Mouse (Mus musculus) thymus, postnatal 0 days (tissue): ENCODE data around the gene Ndufb8. TPM values are rescaled to one million over a fixed set of nuclear protein-coding genes. Genes with fewer than 3 reads are reported as not detected.

Source experiments
- polyA plus RNA-seq: library from polyadenylated mRNA; unstranded; fragments of >200 nt; fragmentation: Nextera tagmentation; extraction: Ambion mirVana; gene quantifications from 2 replicates; pipeline ENCODE4 v1.2.1, GENCODE M21; 2015

Ndufb8 gene
- polyA plus RNA-seq, 1 experiment from 2014 or later: 499 TPM

Other genes with a start within 250 kb of the Ndufb8 start
- gene Scd4, start 222.3 kb downstream of the Ndufb8 start, polyA plus RNA-seq: 0.18 TPM in 2 replicates
- 1.0 and 1.5 TPM in 2 replicates for gene Scd1, start 147.6 kb downstream of the Ndufb8 start, polyA plus RNA-seq
- gene Wnt8b, start 62.0 kb downstream of the Ndufb8 start, polyA plus RNA-seq: 4.3 and 4.5 TPM in 2 replicates
- gene Sec31b, start 9.6 kb downstream of the Ndufb8 start, polyA plus RNA-seq: 0.81 and 0.82 TPM in 2 replicates
- gene Gm20538, start 2.6 kb downstream of the Ndufb8 start, polyA plus RNA-seq: not detected in 2 replicates
- 17.8 and 25.8 TPM in 2 replicates for gene Hif1an, start 7.4 kb upstream of the Ndufb8 start, polyA plus RNA-seq
- gene Pax2, start 200.6 kb upstream of the Ndufb8 start, polyA plus RNA-seq: 0.04 TPM in 1 of 2 replicates, not detected in the other